Mouse (Mus musculus) heart, embryonic 14.5 days (tissue): ENCODE measurements around the gene Srcin1. TPM values are rescaled to one million over a fixed set of nuclear protein-coding genes. Genes with fewer than 3 reads are reported as not detected.

Experiments
- ATAC-seq: fragments of 200-750 bp; cut with Nextera tagmentation; 2 replicates; pipeline ENCODE4 v1.8.0; 2017; ENCODE audit warnings: low read depth, moderate TSS enrichment; ENCODE audit not compliant: insufficient number of reproducible peaks, insufficient read depth, low FRiP score
- H3K27ac ChIP-seq, 2 experiments: fragments of 200-500 bp in 1 of 2; fragments of 300-500 bp in 1 of 2; sonication (generic) in 1 of 2; replicated peaks in 1 of 2; 2 replicates each; pipeline ENCODE4 v1.5.1; 2012 to 2014; ENCODE audit warnings: low read depth in 2 of 2, low read length in 2 of 2, control low read depth in 1 of 2, mild to moderate bottlenecking in 1 of 2, mixed read lengths in 1 of 2; ENCODE audit not compliant: control insufficient read depth in 1 of 2, insufficient read depth in 1 of 2
- H3K27me3 ChIP-seq: fragments of 300-500 bp; sonication (generic); 2 replicates; pipeline ENCODE4 v1.6.1; 2014; ENCODE audit warnings: mild to moderate bottlenecking, low read length, control low read depth; ENCODE audit not compliant: control insufficient read depth, insufficient read depth
- H3K36me3 ChIP-seq: fragments of 300-500 bp; sonication (generic); 2 replicates; pipeline ENCODE4 v1.6.1; 2014; ENCODE audit warnings: mild to moderate bottlenecking, control low read depth, low read length, mixed read lengths; ENCODE audit not compliant: control insufficient read depth, insufficient read depth
- H3K4me1 ChIP-seq, 2 experiments: fragments of 200-500 bp in 1 of 2; fragments of 300-500 bp in 1 of 2; sonication (generic) in 1 of 2; 2 replicates each; pipeline ENCODE4 v1.6.1; 2012 to 2014; ENCODE audit warnings: low read length in 2 of 2, control low read depth in 1 of 2, mixed read lengths in 1 of 2; ENCODE audit not compliant: control insufficient read depth in 2 of 2, insufficient read depth in 2 of 2
- H3K4me2 ChIP-seq: fragments of 300-500 bp; sonication (generic); 2 replicates; pipeline ENCODE4 v1.6.1; 2014; ENCODE audit warnings: mild to moderate bottlenecking, low read length
- H3K4me3 ChIP-seq, 2 experiments: fragments of 200-500 bp in 1 of 2; fragments of 300-500 bp in 1 of 2; sonication (generic) in 1 of 2; 2 replicates each; pipeline ENCODE4 v1.5.1; 2012 to 2014; ENCODE audit warnings: low read length in 2 of 2, mild to moderate bottlenecking in 2 of 2, control low read depth in 1 of 2, low read depth in 1 of 2, moderate library complexity in 1 of 2; ENCODE audit not compliant: control insufficient read depth in 1 of 2, insufficient read depth in 1 of 2
- H3K9ac ChIP-seq: fragments of 300-500 bp; sonication (generic); 2 replicates; pipeline ENCODE4 v1.6.1; 2014; ENCODE audit warnings: mild to moderate bottlenecking, low read length
- H3K9me3 ChIP-seq: fragments of 300-500 bp; sonication (generic); 2 replicates; pipeline ENCODE4 v1.6.1; 2016; ENCODE audit warnings: low read length, control low read depth; ENCODE audit not compliant: control insufficient read depth
- WGBS: fragments of 180-500 bp; shearing (Covaris S2); extraction: QIAGEN DNeasy Blood & Tissue Kit; methylation state at CpG from one replicate; pipeline ENCODE4 v1.1.7; 2014; 5-methylcytosine and 5-hydroxymethylcytosine counted together
- polyA plus RNA-seq: library from polyadenylated mRNA; unstranded; fragments of >200 nt; fragmentation: Nextera tagmentation; extraction: Ambion mirVana; gene quantifications from 2 replicates; pipeline ENCODE4 v1.2.1, GENCODE M21; 2014

The Srcin1 gene
- polyA plus RNA-seq, 1 experiment from 2014 or later = 0.22 TPM

- H3K27me3 ChIP-seq = no peaks in the 10 kb centered on the region
- no peak overlapping the region for H3K27ac ChIP-seq
- no peaks in the 10 kb centered on the region for H3K9me3 ChIP-seq
- no peak overlapping the region for H3K4me2 ChIP-seq
- H3K4me1 ChIP-seq = peaks cover 0 to 3% of the 10 kb centered on the region in 2 experiments; a peak in 3 of 4 replicates
- ATAC-seq = no peak
- H3K9ac ChIP-seq = no peak overlapping the region
- WGBS = 74% methylated on average over 24 of the region's 24 CpGs
- no peaks in the 10 kb centered on the region for H3K36me3 ChIP-seq
- H3K4me3 ChIP-seq = no peak overlapping the region
These were observed 66.1 kb downstream of the Srcin1 start for GRCm38 (mm10) chr11:97509715-97510485.

- no peak overlapping the region for H3K27ac ChIP-seq
- H3K27me3 ChIP-seq = no peaks in the 10 kb centered on the region
- no peak overlapping the region for H3K9ac ChIP-seq
- no peaks in the 10 kb centered on the region for H3K36me3 ChIP-seq
- ATAC-seq = no peak
- no peak overlapping the region for H3K4me2 ChIP-seq
- H3K4me3 ChIP-seq = no peak overlapping the region
- peaks cover 0 to 3% of the 10 kb centered on the region in 2 experiments; a peak in 3 of 4 replicates for H3K4me1 ChIP-seq
- H3K9me3 ChIP-seq = no peaks in the 10 kb centered on the region
- WGBS = 53% methylated on average over 5 of the region's 5 CpGs
These were observed 66.9 kb downstream of the Srcin1 start for GRCm38 (mm10) chr11:97509058-97509457.

GRCm38 (mm10) chr11:97508198-97508597, 67.8 kb downstream of the Srcin1 start:
- no peak for ATAC-seq
- H3K4me3 ChIP-seq = no peak overlapping the region
- no peak overlapping the region for H3K4me2 ChIP-seq
- no peaks in the 10 kb centered on the region for H3K27me3 ChIP-seq
- H3K9ac ChIP-seq = no peak overlapping the region
- H3K36me3 ChIP-seq = no peaks in the 10 kb centered on the region
- H3K9me3 ChIP-seq = no peaks in the 10 kb centered on the region
- H3K4me1 ChIP-seq = peaks cover 0 to 3% of the 10 kb centered on the region in 2 experiments; a peak in 3 of 4 replicates
- 53% methylated on average over 3 of the region's 3 CpGs for WGBS
- no peak overlapping the region for H3K27ac ChIP-seq

- Histone ChIP-seq H3K4me2 (no peak overlapping the region), H3K4me1 (peaks cover 0 to 3% of the 10 kb centered on the region in 2 experiments; a peak in 3 of 4 replicates), H3K27ac (no peak overlapping the region), H3K27me3 (no peaks in the 10 kb centered on the region), H3K9ac (no peak overlapping the region), H3K36me3 (peaks cover 6% of the 10 kb centered on the region; the same call in 1 of the 2 replicates), H3K9me3 (no peaks in the 10 kb centered on the region), H3K4me3 (no peak overlapping the region)
- WGBS = 43% methylated on average over 8 of the region's 8 CpGs
- ATAC-seq = no peak
These were observed 69.7 kb downstream of the Srcin1 start for GRCm38 (mm10) chr11:97506331-97506730.

- peaks cover 0 to 3% of the 10 kb centered on the region in 2 experiments; a peak in 1 of 4 replicates for H3K4me1 ChIP-seq
- no peaks in the 10 kb centered on the region for H3K9me3 ChIP-seq
- no peak overlapping the region for H3K4me3 ChIP-seq
- no peak overlapping the region for H3K27ac ChIP-seq
- H3K27me3 ChIP-seq = no peaks in the 10 kb centered on the region
- 40% methylated on average over 4 of the region's 4 CpGs for WGBS
- no peak overlapping the region for H3K4me2 ChIP-seq
- no peak for ATAC-seq
- H3K36me3 ChIP-seq = peaks cover 12% of the 10 kb centered on the region
- no peak overlapping the region for H3K9ac ChIP-seq
These were observed 70.2 kb downstream of the Srcin1 start for GRCm38 (mm10) chr11:97505784-97506183.

- Histone ChIP-seq H3K36me3 (peaks cover 35% of the 10 kb centered on the region), H3K9ac (no peak overlapping the region), H3K4me3 (no peak overlapping the region), H3K27me3 (peaks cover 10% of the 10 kb centered on the region), H3K4me2 (no peak overlapping the region), H3K27ac (no peak overlapping the region), H3K4me1 (peaks cover 0 to 11% of the 10 kb centered on the region in 2 experiments; a peak in 2 of 4 replicates), H3K9me3 (no peaks in the 10 kb centered on the region)
- WGBS = 84% methylated on average over 4 of the region's 4 CpGs
- ATAC-seq = no peak
These were observed 73.1 kb downstream of the Srcin1 start for GRCm38 (mm10) chr11:97502846-97503245.

- WGBS = 53% methylated on average over 9 of the region's 9 CpGs
- peaks cover 40% of the 10 kb centered on the region for H3K36me3 ChIP-seq
- H3K4me3 ChIP-seq = no peak overlapping the region
- ATAC-seq = no peak
- no peak overlapping the region for H3K27ac ChIP-seq
- peaks cover 10% of the 10 kb centered on the region for H3K27me3 ChIP-seq
- no peak overlapping the region for H3K9ac ChIP-seq
- H3K4me1 ChIP-seq = peaks cover 0 to 11% of the 10 kb centered on the region in 2 experiments; a peak in 2 of 4 replicates
- H3K4me2 ChIP-seq = no peak overlapping the region
- no peaks in the 10 kb centered on the region for H3K9me3 ChIP-seq
These were observed 73.6 kb downstream of the Srcin1 start for GRCm38 (mm10) chr11:97502383-97502782.
